Mouse (Mus musculus): ENCODE data around the gene Herpud1.

Gene Herpud1

GRCm38 (mm10) chr8:94375551-94375991 is 10.7 kb upstream of the Herpud1 start:
- peak; percentile 76 for DNase-seq (ENCODE audit: low read depth)

GRCm38 (mm10) chr8:94376176-94376575 is 10.1 kb upstream of the Herpud1 start:
- no peak for DNase-seq (ENCODE audit: low read depth)

- DNase-seq (ENCODE audit: low read depth) = peak; percentile 32
These were observed 9.7 kb upstream of the Herpud1 start for GRCm38 (mm10) chr8:94376580-94376979.

- peak; percentile 38 for DNase-seq (ENCODE audit: low read depth)
These were observed 9.2 kb upstream of the Herpud1 start for GRCm38 (mm10) chr8:94377031-94377430.

DNA sequence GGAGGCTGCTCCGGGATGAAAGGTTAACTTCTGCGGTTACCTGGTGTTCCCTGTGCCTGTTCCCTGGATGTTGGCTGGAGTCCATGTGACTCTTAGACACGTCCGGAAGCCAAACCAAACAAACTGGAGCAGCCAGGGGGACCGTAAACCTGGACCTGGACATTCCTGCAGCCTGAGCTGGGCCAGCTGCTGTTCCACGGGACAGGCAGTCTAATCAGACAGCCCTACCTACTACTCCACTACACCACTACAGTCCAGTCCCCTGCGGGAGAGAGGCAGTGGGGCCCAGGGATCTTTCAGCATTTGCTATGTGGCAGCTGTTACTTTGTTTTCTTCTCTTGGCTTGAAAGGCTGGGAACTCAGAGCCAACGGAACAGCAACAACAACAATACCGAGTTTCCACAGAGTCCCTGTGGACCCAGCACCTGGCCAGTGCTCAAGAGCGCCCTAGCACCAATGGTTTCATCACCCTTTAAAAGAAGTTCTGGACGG is 8.5 kb upstream of the Herpud1 start:
- no peak for DNase-seq (ENCODE audit: low read depth)

DNA sequence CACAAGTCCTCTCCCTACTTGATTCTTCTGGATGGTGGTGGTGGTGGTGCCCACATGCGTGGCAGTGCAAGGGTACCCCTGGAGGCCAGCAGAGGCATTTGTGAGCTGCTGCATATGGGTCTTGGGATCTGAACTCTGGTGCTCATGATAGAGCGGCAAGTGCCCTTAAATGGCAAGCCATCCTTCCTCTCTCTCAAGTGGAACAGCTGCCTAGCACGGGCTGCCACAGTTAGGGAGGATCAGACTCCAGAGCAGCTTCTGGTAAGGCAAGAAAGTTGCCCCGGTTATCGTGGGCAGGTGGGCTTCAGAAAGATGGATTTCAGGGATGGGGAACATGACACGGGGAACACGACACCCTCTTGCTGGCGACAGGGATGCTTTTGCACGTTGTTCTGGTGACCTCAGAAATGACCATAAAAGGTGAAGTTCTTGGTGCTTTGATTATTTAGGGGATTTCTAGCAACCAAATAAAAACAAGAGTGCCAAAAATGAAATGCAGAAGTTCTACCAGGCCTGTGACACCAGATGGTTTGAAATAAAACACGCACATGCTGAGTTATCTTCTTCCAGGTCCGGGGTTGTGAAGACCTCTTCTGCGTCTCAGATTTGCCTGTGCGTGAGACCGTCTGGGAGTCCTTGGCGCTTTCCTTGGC is 7.3 kb upstream of the Herpud1 start:
- DNase-seq (ENCODE audit: low read depth) = no peak

GRCm38 (mm10) chr8:94379686-94380085 is 6.6 kb upstream of the Herpud1 start:
- no peak for DNase-seq (ENCODE audit: low read depth)

- no peak for DNase-seq (ENCODE audit: low read depth)
These were observed 2.1 kb upstream of the Herpud1 start for GRCm38 (mm10) chr8:94384166-94384565.

DNA sequence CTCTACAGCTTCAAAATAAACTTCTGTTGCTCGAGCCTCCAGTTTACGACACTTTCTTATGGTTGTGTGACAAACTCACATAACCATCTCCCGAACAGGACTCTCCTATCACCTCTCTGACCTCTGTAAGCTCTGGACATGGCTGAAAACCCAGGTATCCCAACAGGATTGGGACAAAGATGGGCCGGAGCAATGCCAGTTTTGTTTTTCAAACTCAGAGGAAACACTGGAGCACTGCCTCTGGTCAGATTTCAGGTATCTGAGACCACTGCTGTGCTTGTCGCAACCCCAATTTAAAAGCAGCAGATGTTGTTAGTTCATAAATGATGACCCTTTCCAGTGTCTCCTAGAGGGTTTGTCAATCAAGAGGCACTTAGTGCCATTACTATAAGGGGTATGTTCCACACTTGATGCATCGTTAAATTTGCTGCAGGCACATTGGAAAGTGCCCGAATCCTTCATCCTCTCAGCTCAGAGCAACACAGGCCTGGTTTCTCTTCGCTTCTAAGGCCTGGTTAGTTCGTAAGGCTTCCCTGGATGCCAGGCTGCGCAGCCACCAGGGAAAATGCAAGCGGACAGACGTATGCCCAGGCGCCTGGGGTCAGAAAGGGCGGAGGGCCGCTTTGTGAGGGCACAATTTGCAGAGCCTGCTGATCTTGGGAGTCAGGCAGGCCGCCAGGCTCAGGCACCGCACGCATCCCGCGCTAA is 578 bp upstream of the Herpud1 start:
- DNase-seq (ENCODE audit: low read depth) = no peak

DNA sequence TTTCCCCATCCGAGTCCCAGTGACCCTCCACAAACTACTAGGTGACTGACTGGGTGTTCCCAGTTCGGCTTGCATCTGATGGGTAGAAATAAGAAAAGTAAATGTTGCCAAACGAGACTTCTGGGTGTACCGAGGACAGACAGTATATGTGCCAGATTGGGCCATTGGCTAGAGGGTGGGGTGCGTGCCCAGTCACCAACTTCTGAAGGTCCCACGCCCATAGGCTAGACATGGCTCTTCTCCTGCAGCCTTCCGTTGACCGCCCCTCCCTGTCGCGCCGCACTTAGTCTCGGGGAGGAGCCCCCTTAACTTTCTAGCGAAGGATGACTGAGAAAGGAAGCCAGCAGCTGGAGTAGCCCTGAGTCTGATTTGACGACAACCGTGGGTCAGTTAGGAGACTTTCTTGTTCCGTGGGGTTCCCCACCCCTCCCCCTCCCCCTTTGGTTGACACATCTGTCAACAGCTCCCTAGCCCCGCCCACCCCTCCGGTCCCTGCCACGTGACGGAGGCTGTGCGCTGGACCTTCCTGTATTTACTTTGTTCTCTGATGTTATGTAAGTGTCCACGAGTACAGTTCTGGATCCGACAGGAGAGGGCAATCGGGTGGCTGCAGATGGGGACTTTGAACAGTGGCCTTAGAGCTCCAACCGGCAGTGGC is 918 bp downstream of the Herpud1 start:
- DNase-seq (ENCODE audit: low read depth) = peak; percentile 91

GRCm38 (mm10) chr8:94387785-94388184 is 1.5 kb downstream of the Herpud1 start:
- DNase-seq (ENCODE audit: low read depth) = no peak

- DNase-seq (ENCODE audit: low read depth) = no peak
These were observed 3.3 kb downstream of the Herpud1 start for GRCm38 (mm10) chr8:94389531-94389930.

DNA sequence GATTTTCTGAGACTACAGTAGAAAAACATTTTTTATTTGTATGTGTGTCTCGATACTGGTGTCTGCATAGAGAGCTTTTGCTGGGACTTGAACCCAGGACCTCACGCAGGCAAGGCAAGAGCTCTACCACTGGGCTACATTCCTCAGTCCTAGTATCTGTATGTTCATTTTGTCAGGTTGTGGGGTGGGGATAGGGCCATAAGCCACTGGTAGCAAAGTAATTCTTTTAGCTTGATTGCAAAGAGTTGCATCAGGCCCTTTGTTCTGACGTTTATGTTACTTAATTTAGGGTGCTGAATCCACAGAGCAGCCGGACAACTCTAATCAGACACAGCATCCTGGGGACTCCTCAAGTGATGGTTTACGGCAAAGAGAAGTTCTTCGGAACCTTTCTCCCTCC is 4.2 kb downstream of the Herpud1 start:
- no peak for DNase-seq (ENCODE audit: low read depth)

GRCm38 (mm10) chr8:94390910-94391309 is 4.7 kb downstream of the Herpud1 start:
- no peak for DNase-seq (ENCODE audit: low read depth)

GRCm38 (mm10) chr8:94392147-94392546 is 5.9 kb downstream of the Herpud1 start:
- DNase-seq (ENCODE audit: low read depth) = peak; percentile 77

DNA sequence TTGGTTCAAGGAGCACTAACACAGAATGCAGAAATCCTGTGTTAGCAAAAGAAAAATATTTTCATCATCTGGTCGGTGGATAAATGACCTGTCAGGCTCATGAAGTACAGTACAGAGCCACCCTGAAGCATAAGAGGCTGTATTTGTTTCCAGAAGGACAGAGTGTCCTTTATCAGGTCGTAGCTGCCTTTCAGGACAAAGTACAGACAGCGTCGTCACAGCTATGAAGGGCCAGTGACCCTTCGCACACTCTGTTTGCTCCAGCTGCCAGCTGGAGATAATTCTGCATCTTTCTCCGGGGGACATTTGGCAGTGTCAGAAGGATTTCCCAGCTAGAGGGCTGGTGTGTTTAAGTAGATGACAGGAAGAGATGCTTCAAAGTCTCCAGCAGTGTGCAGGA is 6.4 kb downstream of the Herpud1 start:
- DNase-seq (ENCODE audit: low read depth) = no peak

- DNase-seq (ENCODE audit: low read depth) = no peak
These were observed 9.8 kb downstream of the Herpud1 start for GRCm38 (mm10) chr8:94395851-94396540.

GRCm38 (mm10) chr8:94396964-94397657 is 10.9 kb downstream of the Herpud1 start:
- DNase-seq (ENCODE audit: low read depth) = peak; percentile 81

DNA sequence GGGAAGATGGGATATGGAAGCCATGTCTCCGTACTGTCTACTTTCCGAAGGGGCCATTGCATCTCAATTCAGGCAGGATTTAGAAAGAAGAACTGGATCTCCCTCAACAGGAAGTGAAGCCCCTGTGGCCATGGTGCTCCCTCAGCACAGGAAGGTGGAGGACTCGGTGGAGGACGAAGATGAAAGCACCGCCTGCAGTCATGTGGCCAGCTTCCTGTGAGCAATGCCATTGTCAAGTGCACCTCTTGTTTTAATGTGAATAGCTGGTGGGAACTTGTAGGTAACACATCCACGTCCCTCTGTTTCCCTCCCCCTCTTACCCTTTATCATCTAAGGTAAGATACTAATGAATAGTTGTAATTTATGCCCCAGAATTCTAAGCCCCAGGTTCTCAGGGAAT is 12.3 kb downstream of the Herpud1 start:
- DNase-seq (ENCODE audit: low read depth) = peak; percentile 38

- no peak for DNase-seq (ENCODE audit: low read depth)
These were observed 13.2 kb downstream of the Herpud1 start for GRCm38 (mm10) chr8:94399361-94399953.

GRCm38 (mm10) chr8:94399957-94400356 is 13.7 kb downstream of the Herpud1 start:
- peak; percentile 29 for DNase-seq (ENCODE audit: low read depth)

Measured in induced T-regulatory cell, adult 2 months (primary cell).